Mouse (Mus musculus) CH12.LX (cell line): ENCODE data around the gene Zmym2. TPM values are rescaled to one million over a fixed set of nuclear protein-coding genes. Genes with fewer than 3 reads are reported as not detected.

Experiments
- DNase-seq: peaks from one replicate; pipeline ENCODE4 v3.0.0-alpha.2; 2013; ENCODE audit errors: extremely low read depth
- H3K27ac ChIP-seq: 2 replicates; pipeline ENCODE4 v1.5.1; 2012; ENCODE audit warnings: low read depth, mild to moderate bottlenecking, control low read depth, moderate library complexity; ENCODE audit not compliant: insufficient read depth
- H3K27me3 ChIP-seq: replicated peaks from 2 replicates; pipeline ENCODE3; 2012; ENCODE audit warnings: inconsistent platforms
- H3K36me3 ChIP-seq, 2 experiments: replicated peaks in 1 of 2; 2 replicates each; pipeline versions ENCODE3 to v1.6.1; 2012; ENCODE audit warnings: inconsistent platforms in 1 of 2, low read length in 1 of 2, mild to moderate bottlenecking in 1 of 2, mixed read lengths in 1 of 2, moderate library complexity in 1 of 2; ENCODE audit not compliant: control insufficient read depth in 1 of 2, insufficient read depth in 1 of 2
- H3K4me1 ChIP-seq, 2 experiments: 2 replicates each; pipeline ENCODE4 v1.6.1; 2012; ENCODE audit warnings: inconsistent platforms in 1 of 2, moderate library complexity in 1 of 2; ENCODE audit not compliant: insufficient read depth in 2 of 2, control insufficient read depth in 1 of 2
- H3K4me2 ChIP-seq: 2 replicates; pipeline ENCODE4 v1.6.1; 2012; ENCODE audit warnings: low read depth, mild to moderate bottlenecking, control low read depth; ENCODE audit not compliant: poor library complexity, insufficient read depth, severe bottlenecking
- H3K4me3 ChIP-seq, 3 experiments: fragments of 150-350 bp in 1 of 3; sonication (generic) in 1 of 3; replicated peaks in 1 of 3; 2 replicates each; pipeline versions ENCODE3 to v1.5.1; 2011 to 2012; ENCODE audit warnings: low read depth in 2 of 3, low read length in 2 of 3, mild to moderate bottlenecking in 2 of 3, moderate library complexity in 2 of 3, control low read depth in 1 of 3, improper control_type of control experiment in 1 of 3, inconsistent platforms in 1 of 3, mixed read lengths in 1 of 3; ENCODE audit not compliant: poor library complexity in 1 of 3
- H3K79me2 ChIP-seq: replicated peaks from 2 replicates; pipeline ENCODE4 v1.6.1; 2012; ENCODE audit warnings: mild to moderate bottlenecking, moderate library complexity; ENCODE audit not compliant: control insufficient read depth, poor library complexity, insufficient read depth, severe bottlenecking; ENCODE audit errors: extremely low read depth
- H3K9ac ChIP-seq: 2 replicates; pipeline ENCODE4 v1.6.1; 2012; ENCODE audit warnings: low read depth, mild to moderate bottlenecking, control low read depth, moderate library complexity; ENCODE audit not compliant: insufficient read depth
- H3K9me3 ChIP-seq: replicated peaks from 2 replicates; pipeline ENCODE3; 2012; ENCODE audit warnings: low read length, inconsistent platforms, mixed read lengths
- BHLHE40 ChIP-seq: IDR thresholded peaks from 2 replicates; pipeline ENCODE4 v1.6.1; 2011; ENCODE audit warnings: mild to moderate bottlenecking, low read depth, low read length, improper control_type of control experiment
- CHD2 ChIP-seq: IDR thresholded peaks from 2 replicates; pipeline ENCODE4 v1.6.1; 2011; ENCODE audit warnings: low read length, improper control_type of control experiment
- CTCF ChIP-seq, 2 experiments: IDR thresholded peaks in 1 of 2; conservative IDR thresholded peaks in 1 of 2; 2 replicates each; pipeline ENCODE4 v1.5.1; 2011 to 2012; ENCODE audit warnings: low read depth in 2 of 2, low read length in 2 of 2, improper control_type of control experiment in 1 of 2, inconsistent platforms in 1 of 2, mild to moderate bottlenecking in 1 of 2, moderate library complexity in 1 of 2
- ELF1 ChIP-seq: IDR thresholded peaks from 2 replicates; pipeline ENCODE4 v1.6.1; 2014; ENCODE audit warnings: low read depth, mild to moderate bottlenecking, inconsistent platforms, low read length, improper control_type of control experiment
- EP300 ChIP-seq: IDR thresholded peaks from 2 replicates; pipeline ENCODE4 v1.6.1; 2011; ENCODE audit warnings: low read length, improper control_type of control experiment
- ETS1 ChIP-seq: conservative IDR thresholded peaks from 2 replicates; pipeline ENCODE4 v1.6.1; 2012; ENCODE audit warnings: low read depth, mild to moderate bottlenecking, inconsistent platforms, low read length, improper control_type of control experiment, moderate library complexity
- HCFC1 ChIP-seq: IDR thresholded peaks from 2 replicates; pipeline ENCODE4 v1.6.1; 2012; ENCODE audit warnings: low read depth, mild to moderate bottlenecking, inconsistent platforms, low read length, improper control_type of control experiment
- IRF4 ChIP-seq: IDR thresholded peaks from 2 replicates; pipeline ENCODE4 v1.6.1; 2014; ENCODE audit warnings: low read depth, mild to moderate bottlenecking, inconsistent platforms, low read length, improper control_type of control experiment
- JUN ChIP-seq: IDR thresholded peaks from 2 replicates; pipeline ENCODE4 v1.6.1; 2011; ENCODE audit warnings: low read depth, mild to moderate bottlenecking, low read length, improper control_type of control experiment, moderate library complexity; ENCODE audit not compliant: insufficient read depth
- JUND ChIP-seq: conservative IDR thresholded peaks from 2 replicates; pipeline ENCODE4 v1.6.1; 2011; ENCODE audit warnings: low read depth, low read length, improper control_type of control experiment
- KAT2A ChIP-seq: IDR thresholded peaks from 2 replicates; pipeline ENCODE4 v1.6.1; 2012; ENCODE audit warnings: low read length, improper control_type of control experiment, inconsistent platforms; ENCODE audit not compliant: insufficient replicate concordance
- MAFK ChIP-seq: IDR thresholded peaks from 2 replicates; pipeline ENCODE4 v1.6.1; 2011; ENCODE audit warnings: low read length, improper control_type of control experiment; ENCODE audit not compliant: insufficient replicate concordance
- MAZ ChIP-seq: IDR thresholded peaks from 2 replicates; pipeline ENCODE4 v1.6.1; 2012; ENCODE audit warnings: low read depth, mild to moderate bottlenecking, inconsistent platforms, low read length, improper control_type of control experiment, moderate library complexity
- MXI1 ChIP-seq: IDR thresholded peaks from 2 replicates; pipeline ENCODE4 v1.6.1; 2011; ENCODE audit warnings: mild to moderate bottlenecking, low read depth, low read length, improper control_type of control experiment
- MYC ChIP-seq: IDR thresholded peaks from 2 replicates; pipeline ENCODE4 v1.6.1; 2011; ENCODE audit warnings: low read depth, mild to moderate bottlenecking, improper control_type of control experiment, low read length
- NELFE ChIP-seq: IDR thresholded peaks from 2 replicates; pipeline ENCODE4 v1.6.1; 2011; ENCODE audit warnings: low read depth, low read length, improper control_type of control experiment
- NRF1 ChIP-seq: IDR thresholded peaks from 2 replicates; pipeline ENCODE4 v1.6.1; 2014; ENCODE audit warnings: low read depth, mild to moderate bottlenecking, inconsistent platforms, low read length, improper control_type of control experiment, moderate library complexity
- PAX5 ChIP-seq: IDR thresholded peaks from 2 replicates; pipeline ENCODE4 v1.6.1; 2012; ENCODE audit warnings: low read length, inconsistent platforms, mixed read lengths
- POLR2AphosphoS2 ChIP-seq: IDR thresholded peaks from 2 replicates; pipeline ENCODE4 v1.6.1; 2011; ENCODE audit warnings: low read depth, low read length, improper control_type of control experiment
- RAD21 ChIP-seq: IDR thresholded peaks from 2 replicates; pipeline ENCODE4 v1.6.1; 2011; ENCODE audit warnings: low read depth, mild to moderate bottlenecking, low read length, improper control_type of control experiment, moderate library complexity
- RCOR1 ChIP-seq: conservative IDR thresholded peaks from 2 replicates; pipeline ENCODE4 v1.6.1; 2012; ENCODE audit warnings: low read depth, mild to moderate bottlenecking, inconsistent platforms, low read length, improper control_type of control experiment
- SIN3A ChIP-seq: IDR thresholded peaks from 2 replicates; pipeline ENCODE4 v1.6.1; 2012; ENCODE audit warnings: low read length, improper control_type of control experiment, inconsistent platforms
- SMC3 ChIP-seq: IDR thresholded peaks from 2 replicates; pipeline ENCODE4 v1.6.1; 2011; ENCODE audit warnings: low read depth, low read length, improper control_type of control experiment
- TCF12 ChIP-seq: IDR thresholded peaks from 2 replicates; pipeline ENCODE4 v1.6.1; 2014; ENCODE audit warnings: low read depth, mild to moderate bottlenecking, inconsistent platforms, low read length, improper control_type of control experiment
- UBTF ChIP-seq: IDR thresholded peaks from 2 replicates; pipeline ENCODE4 v1.6.1; 2012; ENCODE audit warnings: low read depth, mild to moderate bottlenecking, inconsistent platforms, low read length, improper control_type of control experiment, moderate library complexity
- ZKSCAN1 ChIP-seq: IDR thresholded peaks from 2 replicates; pipeline ENCODE4 v1.6.1; 2012; ENCODE audit warnings: low read depth, inconsistent platforms, low read length, improper control_type of control experiment, borderline replicate concordance
- ZMIZ1 ChIP-seq: IDR thresholded peaks from 2 replicates; pipeline ENCODE4 v1.6.1; 2012; ENCODE audit warnings: low read depth, mild to moderate bottlenecking, inconsistent platforms, low read length, improper control_type of control experiment
- ZNF384 ChIP-seq: IDR thresholded peaks from 2 replicates; pipeline ENCODE4 v1.6.1; 2012; ENCODE audit warnings: low read depth, low read length, improper control_type of control experiment, inconsistent platforms
- dilution Hi-C: fragments of 300-500 bp; cut with MboI; formaldehyde crosslinking; loops from 2 replicates; pipeline ENCODE4 v1.14.3; 2020; ENCODE audit warnings: low sequenced_read_pairs; ENCODE audit not compliant: extremely low pct_unique_long_range_greater_than_20kb, extremely low pct_ligation_motif_present
- in situ Hi-C: fragments of 300-500 bp; cut with MboI; formaldehyde crosslinking; loops from 3 replicates; pipeline ENCODE4 v1.14.3; 2019; ENCODE audit warnings: low sequenced_read_pairs, low pct_ligation_motif_present, low pct_unique_long_range_greater_than_20kb, mixed read lengths
- polyA plus RNA-seq: library from polyadenylated mRNA; unstranded; fragments of >175 nt; gene quantifications from 2 replicates; pipeline ENCODE4 v1.2.1, GENCODE M21; 2012; ENCODE audit warnings: low read depth; ENCODE audit not compliant: insufficient read length
- total RNA-seq, 2 experiments: library from RNA; depleted of rRNA; stranded (reverse); fragments of 300-350 nt in 1 of 2; fragments of >200 nt in 1 of 2; gene quantifications; 2 replicates each; pipeline ENCODE4 v1.2.3; 2012 to 2014

Zmym2 gene
- total and polyA plus RNA-seq, 3 experiments = 15.1 to 40.5 (median 21.1) TPM

DNA sequence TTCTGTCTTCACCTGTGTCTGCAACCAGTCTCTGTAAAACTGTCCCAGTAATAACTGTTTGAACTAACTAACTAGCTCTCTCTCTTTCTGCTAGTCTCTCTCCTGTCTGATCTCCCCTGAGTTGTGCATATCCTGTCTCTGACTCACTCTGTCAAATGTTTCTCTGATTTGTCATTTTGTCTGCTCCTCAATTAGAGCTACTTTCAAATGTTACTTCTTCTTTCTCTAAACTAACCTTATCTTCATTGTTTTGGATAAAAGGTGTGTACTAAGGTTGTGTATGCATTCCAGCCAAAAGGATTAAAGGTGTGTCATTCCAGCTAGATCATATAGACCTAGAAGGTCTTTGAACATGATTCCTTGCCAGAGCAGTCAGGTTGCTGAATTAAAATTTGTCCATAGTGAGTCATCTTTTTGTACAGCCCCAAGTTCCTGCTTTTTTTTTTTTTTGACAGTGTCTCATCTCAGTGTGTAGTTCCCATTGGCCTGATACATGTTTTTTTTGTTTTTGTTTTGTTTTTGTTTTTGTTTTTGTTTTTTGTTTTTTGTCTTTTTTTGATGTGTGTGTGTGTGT is 10.8 kb upstream of the Zmym2 start:
- H3K9me3 ChIP-seq = no peaks in the 10 kb centered on the region
- no peak overlapping the region for H3K4me3 ChIP-seq
- no peaks in the 10 kb centered on the region for H3K4me1 ChIP-seq
- no peak for TF ChIP-seq EP300
- no peak for TF ChIP-seq HCFC1
- no peak for TF ChIP-seq TCF12
- TF ChIP-seq PAX5 = no peak
- no peak for TF ChIP-seq MAFK
- TF ChIP-seq ELF1 = no peak
- no peak for TF ChIP-seq JUND
- TF ChIP-seq BHLHE40 = no peak
- TF ChIP-seq KAT2A = no peak
- no peak for TF ChIP-seq UBTF
- TF ChIP-seq MAZ = no peak
- no peak for TF ChIP-seq NRF1
- TF ChIP-seq ZMIZ1 = no peak
- no peak for TF ChIP-seq SIN3A
- TF ChIP-seq IRF4 = no peak
- no peak for TF ChIP-seq CHD2
- TF ChIP-seq, all 38 proteins: peak for 0
- dilution Hi-C loops = no loop called here
- Histone ChIP-seq H3K27ac (no peak overlapping the region), H3K27me3 (no peaks in the 10 kb centered on the region), H3K79me2 (no peaks in the 10 kb centered on the region), H3K4me2 (no peak overlapping the region), H3K9ac (no peak overlapping the region), H3K36me3 (no peaks in the 10 kb centered on the region)
- in situ Hi-C loops = loop anchor here (5.0 kb wide), 1 partner anchor 43 kb away; no protein-coding TSS in a partner anchor
- DNase-seq = no peak

- H3K9ac ChIP-seq = no peak overlapping the region
- H3K27me3 ChIP-seq = no peaks in the 10 kb centered on the region
- in situ Hi-C loops = no loop called here
- dilution Hi-C loops = no loop called here
- no peak overlapping the region for H3K4me3 ChIP-seq
- H3K4me2 ChIP-seq = no peak overlapping the region
- TF ChIP-seq SIN3A (no peak), MXI1 (no peak), RAD21 (no peak), ELF1 (no peak), ETS1 (no peak), NELFE (no peak), MAFK (no peak), ZNF384 (no peak), CTCF (conservative IDR thresholded peaks at IDR 0.05 in 1 of 2, IDR thresholded peaks at IDR 0.05 in 1 of 2; ENCODE audit: low read depth in 2 of 2, low read length in 2 of 2) (no peak), SMC3 (no peak), MYC (no peak), ZMIZ1 (no peak), JUN (no peak), CHD2 (no peak), POLR2AphosphoS2 (no peak), HCFC1 (no peak), ZKSCAN1 (no peak), RCOR1 (no peak), TCF12 (no peak)
- no peak for DNase-seq
- H3K79me2 ChIP-seq = no peaks in the 10 kb centered on the region
- no peaks in the 10 kb centered on the region for H3K36me3 ChIP-seq
- H3K4me1 ChIP-seq = no peaks in the 10 kb centered on the region
- no peaks in the 10 kb centered on the region for H3K9me3 ChIP-seq
- H3K27ac ChIP-seq = no peak overlapping the region
Measured at GRCm38 (mm10) chr14:56881271-56881670, 5.2 kb upstream of the Zmym2 start.
